Mouse (Mus musculus): ENCODE results near the gene Auts2. TPM values are rescaled to one million over a fixed set of nuclear protein-coding genes. Genes with fewer than 3 reads are reported as not detected.

Gene Auts2
- polyA plus RNA-seq, 1 experiment from 2014 or later: 1.8 TPM

DNA sequence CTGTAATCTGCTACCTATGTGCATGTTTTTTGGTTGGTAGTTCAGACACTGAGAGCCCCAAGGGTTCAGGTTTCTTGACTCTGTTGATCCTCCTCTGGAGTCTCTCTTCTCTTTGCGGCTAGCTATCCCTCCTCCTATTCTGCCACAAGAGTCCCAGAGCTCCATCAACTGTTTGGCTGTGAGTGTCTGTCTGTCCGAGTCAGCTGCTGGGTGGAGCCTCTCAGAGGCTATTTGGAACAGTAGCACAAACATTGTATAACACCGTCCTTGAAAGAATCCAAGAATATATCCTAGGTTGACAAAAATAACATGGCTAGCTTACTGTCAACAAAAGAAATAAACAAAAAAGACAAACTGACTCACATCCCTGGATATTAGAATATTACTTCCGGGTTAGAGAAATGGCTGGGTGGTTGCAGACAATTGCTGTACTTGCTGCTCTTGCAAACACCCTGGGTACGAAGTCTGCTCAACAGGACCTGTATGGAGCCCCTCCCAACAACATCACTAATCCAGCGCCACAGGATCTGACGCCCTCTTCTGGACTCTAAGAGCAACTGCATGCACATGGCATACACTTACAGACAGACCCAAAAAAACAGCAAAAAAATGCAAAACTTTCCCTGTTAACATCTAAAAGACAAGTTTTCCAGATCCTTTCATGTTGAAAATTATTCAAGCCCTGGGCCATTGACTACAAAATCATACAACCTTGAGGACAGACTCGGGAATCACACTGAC is 428.4 kb downstream of the Auts2 start:
- no peaks in the 10 kb centered on the region for H3K4me1 ChIP-seq (ENCODE audit: control insufficient read depth, low read depth, low read length)
- H3K4me2 ChIP-seq (ENCODE audit: low read depth, low read length): no peak overlapping the region
- no peak overlapping the region for H3K9ac ChIP-seq (ENCODE audit: low read depth, low read length)
- no peaks in the 10 kb centered on the region for H3K27me3 ChIP-seq (ENCODE audit: control insufficient read depth, insufficient read depth, low read depth, low read length)
- no peak for ATAC-seq (ENCODE audit: low read depth)
- no peaks in the 10 kb centered on the region for H3K9me3 ChIP-seq (replicated peaks; ENCODE audit: control insufficient read depth, low read length)
- H3K4me3 ChIP-seq (ENCODE audit: low read depth, low read length): no peak overlapping the region
- no peaks in the 10 kb centered on the region for H3K36me3 ChIP-seq (ENCODE audit: control insufficient read depth, insufficient read depth)
- H3K27ac ChIP-seq (ENCODE audit: low read length): no peak overlapping the region
- 45% methylated on average over 8 of the region's 8 CpGs for WGBS (ENCODE audit: insufficient replicate concordance)

DNA sequence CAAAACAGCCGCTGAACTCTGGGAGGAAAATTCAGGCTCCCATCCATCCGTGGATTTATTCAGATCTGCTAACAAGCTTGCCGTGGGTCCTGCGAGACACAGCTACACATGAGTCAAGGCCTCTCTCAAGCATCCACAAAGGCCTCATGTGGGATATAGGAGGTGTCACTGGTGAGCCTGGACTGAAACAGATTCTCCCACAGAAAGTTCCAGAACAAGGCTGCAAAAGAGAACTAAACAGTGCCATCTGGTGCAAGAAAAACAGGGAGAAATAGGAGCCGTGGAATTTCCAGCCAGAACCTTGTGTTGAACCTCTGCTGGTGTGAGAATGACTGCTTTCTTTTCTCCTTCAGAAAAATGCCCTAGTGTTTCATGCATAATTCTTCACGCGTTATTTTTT is 429.7 kb downstream of the Auts2 start:
- WGBS (ENCODE audit: insufficient replicate concordance): 67% methylated on average over 7 of the region's 7 CpGs
- Histone ChIP-seq H3K4me2 (ENCODE audit: low read depth, low read length) (no peak overlapping the region), H3K27me3 (ENCODE audit: control insufficient read depth, insufficient read depth, low read depth, low read length) (no peaks in the 10 kb centered on the region), H3K4me1 (ENCODE audit: control insufficient read depth, low read depth, low read length) (no peaks in the 10 kb centered on the region), H3K9me3 (replicated peaks; ENCODE audit: control insufficient read depth, low read length) (no peaks in the 10 kb centered on the region), H3K36me3 (ENCODE audit: control insufficient read depth, insufficient read depth) (no peaks in the 10 kb centered on the region), H3K4me3 (ENCODE audit: low read depth, low read length) (no peak overlapping the region), H3K27ac (ENCODE audit: low read length) (no peak overlapping the region), H3K9ac (ENCODE audit: low read depth, low read length) (no peak overlapping the region)
- no peak for ATAC-seq (ENCODE audit: low read depth)

DNA sequence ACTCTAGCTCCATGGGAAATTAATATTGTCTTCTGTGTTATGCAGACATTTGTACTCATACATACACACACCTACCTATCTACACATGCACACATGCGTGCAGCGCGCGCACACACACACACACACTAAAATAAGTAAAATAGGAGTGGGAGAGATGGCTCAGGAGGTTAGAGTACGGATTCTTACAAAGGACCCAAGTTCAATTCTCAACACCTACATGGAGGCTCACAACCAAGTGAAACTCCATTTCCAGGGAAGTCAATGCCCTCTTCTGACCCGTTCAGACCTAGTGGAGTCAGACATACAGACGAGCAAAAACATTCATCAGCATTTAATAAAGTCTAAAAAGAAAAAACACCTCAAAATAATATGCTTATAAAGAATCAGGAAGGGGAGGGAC is 430.5 kb downstream of the Auts2 start:
- Histone ChIP-seq H3K4me2 (ENCODE audit: low read depth, low read length) (no peak overlapping the region), H3K36me3 (ENCODE audit: control insufficient read depth, insufficient read depth) (no peaks in the 10 kb centered on the region), H3K4me3 (ENCODE audit: low read depth, low read length) (no peak overlapping the region), H3K27ac (ENCODE audit: low read length) (no peak overlapping the region), H3K9me3 (replicated peaks; ENCODE audit: control insufficient read depth, low read length) (no peaks in the 10 kb centered on the region), H3K9ac (ENCODE audit: low read depth, low read length) (no peak overlapping the region), H3K4me1 (ENCODE audit: control insufficient read depth, low read depth, low read length) (no peaks in the 10 kb centered on the region), H3K27me3 (ENCODE audit: control insufficient read depth, insufficient read depth, low read depth, low read length) (no peaks in the 10 kb centered on the region)
- 68% methylated on average over 7 of the region's 7 CpGs for WGBS (ENCODE audit: insufficient replicate concordance)
- no peak for ATAC-seq (ENCODE audit: low read depth)

DNA sequence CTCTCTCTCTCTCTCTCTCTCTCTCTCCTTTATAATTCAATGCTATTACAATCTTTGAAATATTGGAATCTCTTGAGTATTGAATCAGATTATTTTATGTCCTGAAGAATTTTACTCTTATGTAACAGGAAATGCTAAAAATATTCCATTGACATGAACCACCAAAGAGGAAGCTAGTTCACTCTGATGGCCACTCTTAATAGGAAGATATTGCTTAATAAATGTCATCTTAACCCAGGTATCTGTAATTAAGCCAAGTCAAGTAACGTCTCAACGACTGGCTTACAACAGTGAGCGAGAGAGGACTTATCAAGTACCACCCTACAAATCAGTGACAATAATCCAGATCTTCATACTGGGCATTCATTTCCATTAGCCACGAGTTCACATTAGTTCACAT is 440.7 kb downstream of the Auts2 start:
- no peaks in the 10 kb centered on the region for H3K36me3 ChIP-seq (ENCODE audit: control insufficient read depth, insufficient read depth)
- 58% methylated on average over 4 of the region's 4 CpGs for WGBS (ENCODE audit: insufficient replicate concordance)
- H3K9ac ChIP-seq (ENCODE audit: low read depth, low read length): no peak overlapping the region
- no peak overlapping the region for H3K4me2 ChIP-seq (ENCODE audit: low read depth, low read length)
- no peaks in the 10 kb centered on the region; the same call in 1 of the 2 replicates for H3K4me1 ChIP-seq (ENCODE audit: control insufficient read depth, low read depth, low read length)
- H3K4me3 ChIP-seq (ENCODE audit: low read depth, low read length): no peak overlapping the region
- no peak for ATAC-seq (ENCODE audit: low read depth)
- H3K27ac ChIP-seq (ENCODE audit: low read length): no peak overlapping the region
- H3K9me3 ChIP-seq (replicated peaks; ENCODE audit: control insufficient read depth, low read length): no peaks in the 10 kb centered on the region
- no peaks in the 10 kb centered on the region for H3K27me3 ChIP-seq (ENCODE audit: control insufficient read depth, insufficient read depth, low read depth, low read length)

DNA sequence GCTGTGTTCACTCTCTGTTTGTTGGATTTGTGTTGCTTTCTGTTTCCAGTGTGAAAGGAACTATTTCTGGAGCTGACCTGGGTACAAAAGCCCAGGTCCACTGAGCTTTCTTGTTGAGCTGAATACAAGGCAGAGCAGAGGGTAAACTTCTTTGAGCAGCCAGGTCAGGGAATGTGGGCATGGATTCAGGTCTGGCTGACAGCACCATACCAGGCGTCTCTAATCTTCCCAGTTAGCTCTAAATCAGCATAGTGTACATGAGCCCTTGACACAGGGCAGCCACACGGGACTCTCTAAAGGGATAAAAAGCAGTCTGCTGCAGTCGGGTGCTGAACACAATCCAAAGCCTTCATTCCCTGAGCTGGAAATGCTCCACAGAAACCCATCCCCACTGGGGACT is 444.7 kb downstream of the Auts2 start:
- 41% methylated on average over 3 of the region's 3 CpGs for WGBS (ENCODE audit: insufficient replicate concordance)
- no peak overlapping the region for H3K4me2 ChIP-seq (ENCODE audit: low read depth, low read length)
- H3K27me3 ChIP-seq (ENCODE audit: control insufficient read depth, insufficient read depth, low read depth, low read length): no peaks in the 10 kb centered on the region
- peak; percentile 43 for ATAC-seq (ENCODE audit: low read depth)
- no peaks in the 10 kb centered on the region for H3K9me3 ChIP-seq (replicated peaks; ENCODE audit: control insufficient read depth, low read length)
- no peak overlapping the region for H3K9ac ChIP-seq (ENCODE audit: low read depth, low read length)
- H3K36me3 ChIP-seq (ENCODE audit: control insufficient read depth, insufficient read depth): no peaks in the 10 kb centered on the region
- no peak overlapping the region for H3K27ac ChIP-seq (ENCODE audit: low read length)
- no peaks in the 10 kb centered on the region; the same call in 1 of the 2 replicates for H3K4me1 ChIP-seq (ENCODE audit: control insufficient read depth, low read depth, low read length)
- H3K4me3 ChIP-seq (ENCODE audit: low read depth, low read length): no peak overlapping the region

DNA sequence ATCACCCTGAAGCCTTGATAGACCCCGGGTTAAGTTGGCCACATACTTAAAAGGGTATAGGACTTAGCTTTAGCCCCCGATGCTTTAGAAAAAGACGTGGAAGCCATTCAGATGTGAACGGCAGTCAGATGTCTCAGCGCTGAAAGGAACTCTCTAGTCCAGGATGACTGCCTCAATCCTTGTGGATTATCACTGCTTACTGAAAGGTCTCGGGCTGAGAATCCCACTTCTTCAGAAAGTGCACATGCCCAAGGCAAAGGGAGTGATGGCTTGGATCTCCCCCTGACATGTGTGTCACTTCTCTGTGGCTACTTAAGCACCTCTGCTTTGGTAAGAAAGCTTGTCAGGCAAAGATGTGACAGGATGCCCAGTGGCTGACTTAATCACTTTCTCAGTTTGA is 450.4 kb downstream of the Auts2 start:
- Histone ChIP-seq H3K4me1 (ENCODE audit: control insufficient read depth, low read depth, low read length) (no peaks in the 10 kb centered on the region), H3K27me3 (ENCODE audit: control insufficient read depth, insufficient read depth, low read depth, low read length) (no peaks in the 10 kb centered on the region), H3K4me3 (ENCODE audit: low read depth, low read length) (no peak overlapping the region), H3K4me2 (ENCODE audit: low read depth, low read length) (no peak overlapping the region), H3K9me3 (replicated peaks; ENCODE audit: control insufficient read depth, low read length) (no peaks in the 10 kb centered on the region), H3K27ac (ENCODE audit: low read length) (no peak overlapping the region), H3K9ac (ENCODE audit: low read depth, low read length) (no peak overlapping the region), H3K36me3 (ENCODE audit: control insufficient read depth, insufficient read depth) (no peaks in the 10 kb centered on the region)
- WGBS (ENCODE audit: insufficient replicate concordance): 56% methylated on average over 6 of the region's 6 CpGs
- no peak for ATAC-seq (ENCODE audit: low read depth)

DNA sequence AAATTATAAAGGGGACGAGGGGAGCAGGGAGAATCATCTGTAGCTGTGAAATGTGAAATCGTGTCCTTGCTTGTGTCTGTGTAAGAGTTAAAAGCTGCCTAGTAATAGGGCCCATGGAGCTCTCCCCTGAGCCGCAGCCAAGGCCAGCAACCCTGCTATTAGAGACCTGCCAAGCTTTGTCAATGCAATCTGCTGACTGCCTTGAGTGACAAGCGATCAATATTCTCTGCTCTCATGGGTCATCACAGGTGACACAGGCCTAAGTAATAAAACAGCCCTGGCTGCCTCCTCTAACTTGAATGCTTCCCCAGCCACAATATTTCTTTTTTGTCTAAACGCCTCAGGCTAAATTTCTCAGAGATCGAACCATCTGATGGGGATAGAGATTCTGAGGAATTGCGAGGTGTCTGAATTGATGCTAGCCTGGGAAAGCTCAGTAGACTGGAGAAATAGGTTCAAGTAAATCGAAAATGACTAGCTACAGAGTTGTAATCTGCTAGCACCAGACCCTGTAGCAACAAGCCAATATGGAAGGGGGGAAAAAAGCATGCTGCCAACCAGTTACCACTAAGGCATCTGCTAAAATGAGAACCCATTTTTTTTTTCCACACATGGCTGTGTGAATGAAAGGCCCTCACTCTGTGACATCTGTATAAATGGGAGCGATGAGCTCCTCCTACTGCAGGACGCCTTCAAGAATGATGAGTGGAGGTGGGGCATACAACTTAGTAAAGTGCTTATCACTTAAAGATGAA is 453.5 kb downstream of the Auts2 start:
- no peaks in the 10 kb centered on the region for H3K36me3 ChIP-seq (ENCODE audit: control insufficient read depth, insufficient read depth)
- H3K27me3 ChIP-seq (ENCODE audit: control insufficient read depth, insufficient read depth, low read depth, low read length): no peaks in the 10 kb centered on the region
- no peaks in the 10 kb centered on the region for H3K4me1 ChIP-seq (ENCODE audit: control insufficient read depth, low read depth, low read length)
- no peak overlapping the region for H3K4me3 ChIP-seq (ENCODE audit: low read depth, low read length)
- 64% methylated on average over 10 of the region's 10 CpGs for WGBS (ENCODE audit: insufficient replicate concordance)
- no peak overlapping the region for H3K9ac ChIP-seq (ENCODE audit: low read depth, low read length)
- ATAC-seq (ENCODE audit: low read depth): peak; percentile 69; the same call in 1 of the 2 replicates
- no peak overlapping the region for H3K27ac ChIP-seq (ENCODE audit: low read length)
- no peak overlapping the region for H3K4me2 ChIP-seq (ENCODE audit: low read depth, low read length)
- H3K9me3 ChIP-seq (replicated peaks; ENCODE audit: control insufficient read depth, low read length): no peaks in the 10 kb centered on the region

DNA sequence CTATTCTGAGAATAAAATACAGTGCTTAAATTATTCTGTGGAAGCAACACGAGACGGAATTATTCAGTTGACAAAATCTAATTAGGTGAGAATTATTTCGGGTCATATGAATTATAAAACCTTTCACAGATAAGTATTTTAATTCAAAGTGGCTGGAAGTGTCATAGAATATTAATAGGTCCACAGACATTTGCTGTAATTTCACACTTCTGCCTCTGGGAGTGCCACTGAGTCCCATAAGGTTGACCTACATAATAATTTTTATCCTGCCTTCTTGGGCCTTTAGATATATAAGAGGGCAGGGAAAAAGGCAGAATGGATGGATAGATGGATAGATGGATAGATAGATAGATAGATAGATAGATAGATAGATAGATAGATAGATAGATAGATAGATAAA is 454.6 kb downstream of the Auts2 start:
- Histone ChIP-seq H3K9ac (ENCODE audit: low read depth, low read length) (no peak overlapping the region), H3K27ac (ENCODE audit: low read length) (no peak overlapping the region), H3K27me3 (ENCODE audit: control insufficient read depth, insufficient read depth, low read depth, low read length) (no peaks in the 10 kb centered on the region), H3K36me3 (ENCODE audit: control insufficient read depth, insufficient read depth) (no peaks in the 10 kb centered on the region), H3K4me3 (ENCODE audit: low read depth, low read length) (no peak overlapping the region), H3K4me2 (ENCODE audit: low read depth, low read length) (no peak overlapping the region), H3K4me1 (ENCODE audit: control insufficient read depth, low read depth, low read length) (no peaks in the 10 kb centered on the region), H3K9me3 (replicated peaks; ENCODE audit: control insufficient read depth, low read length) (no peaks in the 10 kb centered on the region)
- 55% methylated on average over 3 of the region's 3 CpGs for WGBS (ENCODE audit: insufficient replicate concordance)
- no peak for ATAC-seq (ENCODE audit: low read depth)

DNA sequence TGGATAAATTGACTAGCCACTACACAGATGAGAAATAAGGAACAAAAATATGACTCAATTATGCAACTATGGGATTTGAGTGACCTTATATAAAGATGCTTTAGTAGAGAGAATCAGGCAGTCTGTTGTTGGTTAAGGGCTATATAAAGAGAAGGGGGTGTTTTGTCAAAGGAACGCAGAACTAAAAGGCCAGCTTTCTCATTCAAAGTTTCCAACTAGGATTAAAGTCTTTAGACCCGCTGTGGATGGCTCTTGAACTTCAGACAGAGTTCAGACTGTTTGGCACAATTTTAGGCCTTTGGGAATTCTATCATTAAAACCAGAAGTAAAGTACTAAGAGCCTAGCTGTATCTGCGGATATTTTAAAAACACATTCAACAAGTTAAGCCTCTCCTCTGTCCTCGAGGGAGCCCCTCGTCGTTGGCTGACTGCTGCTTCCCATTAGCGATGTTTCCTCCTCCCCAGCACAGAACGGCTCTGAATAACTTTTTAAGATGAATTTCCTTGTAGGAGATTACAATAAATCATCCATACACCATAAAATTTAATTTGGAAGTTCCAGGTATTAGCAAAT is 459.3 kb downstream of the Auts2 start:
- no peaks in the 10 kb centered on the region for H3K36me3 ChIP-seq (ENCODE audit: control insufficient read depth, insufficient read depth)
- no peak overlapping the region for H3K4me2 ChIP-seq (ENCODE audit: low read depth, low read length)
- no peak overlapping the region for H3K4me3 ChIP-seq (ENCODE audit: low read depth, low read length)
- H3K4me1 ChIP-seq (ENCODE audit: control insufficient read depth, low read depth, low read length): no peaks in the 10 kb centered on the region
- H3K9ac ChIP-seq (ENCODE audit: low read depth, low read length): no peak overlapping the region
- no peaks in the 10 kb centered on the region for H3K27me3 ChIP-seq (ENCODE audit: control insufficient read depth, insufficient read depth, low read depth, low read length)
- 56% methylated on average over 8 of the region's 8 CpGs for WGBS (ENCODE audit: insufficient replicate concordance)
- no peaks in the 10 kb centered on the region for H3K9me3 ChIP-seq (replicated peaks; ENCODE audit: control insufficient read depth, low read length)
- ATAC-seq (ENCODE audit: low read depth): no peak
- H3K27ac ChIP-seq (ENCODE audit: low read length): no peak overlapping the region
